Mouse (Mus musculus): ENCODE measurements around the gene A630001G21Rik.

DNA sequence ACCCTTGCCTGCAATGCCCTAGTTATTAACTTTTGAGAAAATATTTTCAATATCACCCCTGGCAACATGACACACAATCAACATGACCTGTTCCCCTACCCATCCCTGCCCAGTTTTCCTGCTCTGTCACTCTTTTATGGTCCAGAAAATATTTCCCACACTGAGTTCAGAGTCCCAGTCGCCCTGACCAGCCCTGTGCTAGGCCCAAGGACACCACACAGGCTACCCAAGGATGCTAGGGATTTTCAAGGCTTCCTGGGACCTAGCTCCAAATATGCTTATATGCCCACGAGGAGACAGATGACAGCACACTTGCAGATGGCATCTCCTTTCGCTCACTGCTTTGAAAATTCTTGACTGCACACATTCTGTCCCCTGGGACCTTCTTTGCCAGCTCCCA lies 569 bp upstream of the A630001G21Rik start:
- TF ChIP-seq TCF3 (IDR thresholded peaks at IDR 0.05; ENCODE audit: insufficient read length, low read depth) (no peak), POLR2A (IDR thresholded peaks at IDR 0.05; ENCODE audit: insufficient read length, low read depth) (no peak), POLR2AphosphoS2 (IDR thresholded peaks at IDR 0.05; ENCODE audit: insufficient read length, low read depth) (no peak), MAX (IDR thresholded peaks at IDR 0.05; ENCODE audit: low read depth) (no peak), CEBPB (IDR thresholded peaks at IDR 0.05; ENCODE audit: insufficient read depth, poor library complexity, severe bottlenecking) (no peak), SRF (IDR thresholded peaks at IDR 0.05; ENCODE audit: control insufficient read depth, insufficient read length, low read depth) (no peak), MYOG (IDR thresholded peaks at IDR 0.05; ENCODE audit: control insufficient read depth in 1 of 3, insufficient read depth in 1 of 3, insufficient read length in 2 of 3, low read depth in 2 of 3) (no peak), USF1 (IDR thresholded peaks at IDR 0.05; ENCODE audit: low read depth) (no peak)

Measured in myocyte (in vitro differentiated cells).